Mouse (Mus musculus) lung, postnatal 0 days (tissue): ENCODE data around the gene Nfic.

Source experiments
- CTCF ChIP-seq: IDR thresholded peaks from 2 replicates; pipeline ENCODE4 v1.5.1; 2016; ENCODE audit warnings: antibody characterized with exemption, mild to moderate bottlenecking
- EP300 ChIP-seq: IDR thresholded peaks from 2 replicates; pipeline ENCODE4 v1.6.1; 2016; ENCODE audit warnings: antibody characterized with exemption, mild to moderate bottlenecking, control low read depth

GRCm38 (mm10) chr10:81410350-81410749 is 45.1 kb downstream of the Nfic start:
- TF ChIP-seq CTCF, result no peak
- no peak for TF ChIP-seq EP300
